Mouse (Mus musculus) embryonic stem cell, embryonic (primary cell): ENCODE results near the gene Prkaa2.

ENCODE experiments used
- CTCF ChIA-PET, 4 experiments: fragments of 300-600 bp in 2 of 4; fragments of 350-600 bp in 2 of 4; sonication (Branson Sonifier 250); formaldehyde crosslinking; loops; one replicate each; lab custom pipeline; 2022; ENCODE audit warnings: inconsistent platforms in 2 of 4; lab: Charles Lee
- POLR2A ChIA-PET, 4 experiments: fragments of 300-600 bp in 2 of 4; fragments of 350-600 bp in 2 of 4; sonication (Branson Sonifier 250); formaldehyde crosslinking; loops; one replicate each; lab custom pipeline; 2022; ENCODE audit warnings: antibody characterized with exemption in 4 of 4, inconsistent platforms in 1 of 4; lab: Charles Lee

The Prkaa2 gene

DNA sequence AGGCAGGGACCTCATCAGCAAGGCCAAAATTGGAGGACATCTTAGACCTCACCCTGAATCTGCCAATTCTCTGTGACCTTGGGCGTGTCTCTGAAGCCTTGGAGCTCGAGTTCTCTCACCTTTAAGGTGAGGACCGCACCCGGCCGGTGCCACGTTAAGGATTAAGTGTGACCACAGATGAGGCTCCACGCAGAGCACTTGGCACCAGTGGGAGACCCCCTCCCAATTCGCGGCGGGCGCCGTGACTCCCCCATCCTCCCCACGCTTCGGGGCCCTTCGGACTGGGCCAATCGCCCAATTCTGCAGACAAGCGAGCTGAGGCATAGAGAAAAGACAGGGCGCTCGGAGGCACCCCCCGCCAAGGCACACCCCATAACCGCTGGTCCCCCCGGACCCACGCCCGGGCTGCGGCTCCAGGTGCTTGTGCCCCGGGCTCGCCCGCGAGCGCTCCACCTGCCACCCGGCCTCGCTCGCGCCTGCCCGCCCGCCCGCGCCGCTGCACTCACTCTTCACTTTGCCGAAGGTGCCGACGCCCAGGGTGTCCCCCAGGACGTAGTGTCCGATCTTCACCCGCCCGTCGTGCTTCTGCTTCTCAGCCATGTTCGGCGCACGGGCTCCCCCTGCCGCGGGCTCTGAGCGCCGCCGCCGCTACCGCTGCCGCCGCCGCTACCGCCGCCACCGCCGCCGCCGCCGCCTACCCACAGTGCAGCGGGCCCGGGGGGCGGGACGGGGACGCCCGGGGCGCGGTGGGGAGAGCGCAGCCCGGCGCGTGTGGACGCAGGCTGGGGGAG is at the start of gene Prkaa2:
Prkaa2 (minus strand) TSS at position 692 of the 791 bp plus-strand sequence.
- ChIA-PET POLR2A (interaction anchor here in 1 of 4 experiments (1.0 kb wide), 1 partner anchor 167 kb away, joined by 5 read pairs; no protein-coding TSS in a partner anchor), CTCF (interaction anchor here in 1 of 4 experiments (1.2 to 1.5 kb wide), 2 partner anchors 12 to 38 kb away, joined by 3 to 5 read pairs; no protein-coding TSS in a partner anchor)

DNA sequence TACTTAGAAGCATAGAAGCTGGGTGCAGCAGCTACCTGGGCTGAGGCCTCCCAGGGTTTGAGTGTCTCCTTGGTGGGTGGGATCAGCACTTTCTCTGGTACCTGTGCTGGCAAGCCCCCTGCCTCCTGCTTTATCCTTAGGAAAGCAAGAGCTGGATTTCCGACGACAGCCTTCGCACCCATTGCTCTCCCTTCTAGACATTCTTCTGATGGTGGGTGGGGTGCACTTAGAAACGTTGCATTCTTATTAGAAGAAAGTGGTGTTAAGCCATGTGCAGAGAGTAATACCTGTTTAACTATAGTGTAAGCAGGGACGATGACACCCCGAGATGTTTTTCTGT is 49.8 kb upstream of the Prkaa2 start:
- ChIA-PET POLR2A (interaction anchor here in 3 of 4 experiments (0.7 to 7.6 kb wide), 16 partner anchors 10 to 131 kb away, joined by 3 to 106 read pairs (median 17); no protein-coding TSS in a partner anchor), CTCF (interaction anchor here in 1 of 4 experiments (1.1 kb wide), 1 partner anchor 82 kb away, joined by 4 read pairs; no protein-coding TSS in a partner anchor)

GRCm38 (mm10) chr4:105158651-105159530 is 49.2 kb upstream of the Prkaa2 start:
- ChIA-PET POLR2A (interaction anchor here (0.6 to 7.6 kb wide), 64 partner anchors 8 to 1052 kb away, joined by 3 to 106 read pairs (median 8); no protein-coding TSS in a partner anchor), CTCF (interaction anchor here (0.6 to 2.3 kb wide), 10 partner anchors 12 to 1541 kb away, joined by 3 to 10 read pairs (median 5); no protein-coding TSS in a partner anchor)

DNA sequence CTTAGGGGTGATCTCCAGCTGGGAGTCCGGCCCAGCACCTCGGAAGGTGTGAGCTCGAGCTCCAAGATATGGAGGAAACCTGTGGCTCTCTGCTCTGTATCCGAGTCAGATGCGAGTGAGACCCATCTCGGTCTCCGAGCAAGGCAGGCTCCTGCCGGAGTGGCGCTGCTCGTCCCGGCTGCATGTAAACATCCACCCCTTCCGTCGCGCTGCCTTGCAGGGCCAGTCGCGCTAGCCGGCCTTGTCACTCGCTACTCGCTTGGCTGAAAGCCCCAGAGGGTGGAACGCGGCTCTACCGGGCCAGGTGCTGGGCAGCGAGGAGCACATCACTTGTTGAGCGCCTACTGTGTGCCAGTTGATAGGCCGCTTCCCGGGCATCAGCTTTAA is 48.5 kb upstream of the Prkaa2 start:
- CTCF ChIA-PET, result interaction anchor here (0.6 to 2.3 kb wide), 14 partner anchors 13 to 1542 kb away, joined by 3 to 10 read pairs (median 4); no protein-coding TSS in a partner anchor
- POLR2A ChIA-PET, result interaction anchor here (0.6 to 7.6 kb wide), 81 partner anchors 9 to 1053 kb away, joined by 3 to 106 read pairs (median 6); no protein-coding TSS in a partner anchor

- CTCF ChIA-PET, result interaction anchor here (0.5 to 2.3 kb wide), 25 partner anchors 8 to 1293 kb away, joined by 3 to 15 read pairs (median 4); no protein-coding TSS in a partner anchor
- POLR2A ChIA-PET, result interaction anchor here (0.5 to 7.6 kb wide), 92 partner anchors 8 to 755 kb away, joined by 3 to 106 read pairs (median 6); no protein-coding TSS in a partner anchor
These were observed 47.8 kb upstream of the Prkaa2 start, which contains the start of gene Plpp3 for GRCm38 (mm10) chr4:105157276-105158168. Gene Plpp3, plus strand, starts transcription at chr4:105157347.

DNA sequence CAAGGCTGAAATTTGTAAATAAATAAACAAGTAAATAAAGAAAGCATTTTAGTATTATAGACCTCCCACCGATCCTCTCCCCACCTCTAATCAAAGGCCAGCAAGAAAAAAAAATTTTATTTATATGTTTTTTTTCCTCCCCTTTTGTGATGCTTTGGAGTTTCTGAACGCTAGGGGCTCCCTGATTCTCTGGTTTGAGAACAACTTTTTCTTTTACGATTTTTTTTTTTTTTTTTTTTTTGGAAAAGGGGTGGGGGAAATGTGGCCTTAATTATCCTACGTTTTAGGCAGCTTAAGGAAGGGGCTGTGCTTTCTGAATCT is 47.2 kb upstream of the Prkaa2 start:
- ChIA-PET CTCF (interaction anchor here (0.5 to 2.3 kb wide), 18 partner anchors 9 to 751 kb away, joined by 3 to 15 read pairs (median 4); no protein-coding TSS in a partner anchor), POLR2A (interaction anchor here (0.5 to 7.6 kb wide), 71 partner anchors 9 to 755 kb away, joined by 3 to 106 read pairs (median 7); no protein-coding TSS in a partner anchor)

GRCm38 (mm10) chr4:105156281-105156680 is 46.6 kb upstream of the Prkaa2 start:
- POLR2A ChIA-PET, result interaction anchor here (0.6 to 7.6 kb wide), 39 partner anchors 9 to 1046 kb away, joined by 3 to 106 read pairs (median 18); no protein-coding TSS in a partner anchor
- CTCF ChIA-PET, result interaction anchor here in 2 of 4 experiments (0.6 to 1.9 kb wide), 4 partner anchors 9 to 978 kb away, joined by 4 to 7 read pairs (median 5); no protein-coding TSS in a partner anchor

DNA sequence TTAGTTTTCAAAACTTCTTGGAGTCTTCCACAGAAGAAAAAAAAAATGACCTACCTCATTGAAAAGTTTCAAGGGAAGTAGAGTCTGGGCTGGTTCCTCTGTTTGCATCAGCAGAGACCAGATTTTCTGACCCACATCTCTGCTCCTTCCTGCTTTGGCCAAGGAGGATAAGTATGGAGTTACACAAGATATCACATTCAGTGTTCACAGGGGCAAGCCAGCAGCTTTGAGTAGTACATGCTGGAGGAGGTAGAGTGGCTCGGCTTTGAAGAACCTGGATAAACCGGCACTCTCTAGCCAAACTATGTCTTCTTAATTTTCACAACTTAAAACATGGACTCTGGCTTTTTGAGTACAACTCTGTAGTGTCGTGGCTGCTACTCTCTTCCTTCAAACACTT is 43.5 kb upstream of the Prkaa2 start:
- ChIA-PET CTCF (interaction anchor here in 3 of 4 experiments (0.5 to 1.6 kb wide), 5 partner anchors 148 to 788 kb away, joined by 3 to 9 read pairs (median 4); no protein-coding TSS in a partner anchor), POLR2A (interaction anchor here in 3 of 4 experiments (0.6 to 3.0 kb wide), 11 partner anchors 10 to 164 kb away, joined by 3 to 10 read pairs (median 4); no protein-coding TSS in a partner anchor)

DNA sequence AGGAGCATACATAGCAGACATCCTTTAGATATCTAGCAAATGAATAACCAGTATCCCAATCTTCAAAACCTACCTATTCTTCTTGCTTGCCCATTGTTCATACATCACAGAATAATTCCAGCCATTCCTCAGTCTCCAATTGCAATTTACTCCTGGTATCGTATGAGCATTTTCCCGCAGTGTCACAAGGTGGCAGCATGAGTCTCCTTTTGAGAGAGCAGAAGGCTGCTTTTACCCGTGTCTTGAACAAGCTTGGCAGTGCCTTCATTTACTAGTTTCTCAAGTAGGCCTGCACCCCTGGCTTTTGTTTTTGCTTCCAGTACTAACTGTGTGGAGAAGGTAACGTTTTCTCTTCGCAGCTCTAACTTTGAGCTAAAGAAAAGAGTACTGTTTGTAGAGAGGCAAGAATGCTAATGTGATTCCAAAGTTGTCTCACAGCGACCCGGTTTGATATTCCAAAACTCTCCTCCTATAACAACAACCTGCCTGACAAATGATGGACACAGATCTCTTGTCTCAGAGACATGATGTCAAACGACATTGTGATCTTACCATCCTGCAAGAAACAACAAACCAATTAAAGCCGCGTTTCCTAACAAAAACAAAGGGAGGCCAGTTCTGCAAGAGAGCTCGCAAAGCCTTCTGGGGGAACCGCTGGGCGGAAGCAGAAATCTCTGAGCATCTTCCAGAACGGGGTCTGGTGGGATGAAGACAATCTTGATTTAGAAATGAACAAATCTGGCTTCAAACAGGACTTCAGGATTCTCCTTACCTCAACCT is 42.4 kb upstream of the Prkaa2 start:
- ChIA-PET POLR2A (interaction anchor here (1.0 to 3.0 kb wide), 15 partner anchors 11 to 202 kb away, joined by 3 to 10 read pairs (median 3); no protein-coding TSS in a partner anchor), CTCF (interaction anchor here (0.5 to 1.7 kb wide), 32 partner anchors 10 to 1175 kb away, joined by 3 to 16 read pairs (median 3); no protein-coding TSS in a partner anchor)

GRCm38 (mm10) chr4:105149492-105149891 is 39.8 kb upstream of the Prkaa2 start:
- ChIA-PET POLR2A (no interaction called here), CTCF (interaction anchor here in 2 of 4 experiments (0.6 to 1.0 kb wide), 2 partner anchors 79 kb away, joined by 3 to 6 read pairs; no protein-coding TSS in a partner anchor)

DNA sequence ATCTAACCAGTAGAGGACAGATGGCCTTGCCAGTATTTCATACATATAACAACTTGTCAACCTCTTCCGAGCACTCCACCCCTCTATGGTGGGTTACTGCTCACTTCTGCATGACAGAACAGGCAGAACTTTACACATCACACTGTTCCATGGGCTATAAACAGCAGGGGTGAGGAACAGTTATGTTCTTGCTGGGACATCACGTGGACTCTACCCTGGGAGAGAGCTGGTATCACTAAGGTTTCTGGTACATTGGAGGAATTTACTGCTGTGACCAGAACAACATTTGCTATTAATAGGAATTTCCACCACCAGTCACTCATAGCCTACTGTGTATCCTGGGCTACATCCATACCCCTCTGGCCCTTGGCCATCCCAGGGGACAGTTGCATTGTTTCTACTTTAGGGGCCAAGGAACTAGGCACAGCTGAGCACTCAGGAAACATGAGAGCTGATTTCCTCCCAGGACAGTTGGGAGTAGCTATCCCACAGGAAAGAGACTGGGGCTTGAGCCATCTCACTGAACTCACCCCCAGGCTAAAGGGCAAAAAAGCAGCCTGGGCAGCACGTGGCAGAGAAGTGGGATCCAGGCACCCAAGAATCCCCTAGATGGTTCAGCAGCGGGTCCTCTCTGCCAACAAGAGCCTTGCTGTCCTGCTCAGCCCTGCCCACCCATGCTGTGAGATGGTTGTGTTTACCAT is 23.8 kb upstream of the Prkaa2 start:
- POLR2A ChIA-PET, result interaction anchor here in 2 of 4 experiments (0.7 kb wide), 2 partner anchors 144 to 1759 kb away, joined by 3 read pairs; no protein-coding TSS in a partner anchor
- CTCF ChIA-PET, result no interaction called here

DNA sequence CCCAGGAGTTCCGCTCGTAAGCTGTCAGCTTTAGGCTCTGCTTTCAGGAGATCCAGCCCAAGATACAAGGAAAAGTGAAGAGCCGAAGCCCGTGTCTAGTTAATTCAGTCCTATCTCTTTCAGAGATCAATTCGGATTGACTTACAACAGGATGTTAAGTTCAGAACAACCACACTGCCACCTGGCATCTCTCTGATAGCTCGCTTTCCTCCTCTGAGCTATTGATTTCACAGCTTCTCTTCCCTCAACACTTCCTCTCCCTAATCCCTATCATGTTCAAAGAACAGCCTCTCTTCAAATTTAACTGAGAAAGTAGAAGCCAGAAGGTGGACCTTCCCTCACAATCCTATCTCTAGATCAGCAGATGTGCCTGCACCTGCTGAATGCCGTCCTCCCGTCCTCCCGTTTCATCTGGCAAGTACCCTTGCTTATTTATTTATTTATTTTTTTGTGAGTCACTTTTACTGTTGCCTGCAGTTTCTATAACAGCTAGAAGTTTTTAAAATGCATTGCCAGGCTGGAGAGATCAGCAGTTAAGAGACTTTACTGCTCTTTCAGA is 22.1 kb upstream of the Prkaa2 start:
- POLR2A ChIA-PET, result no interaction called here
- CTCF ChIA-PET, result interaction anchor here in 2 of 4 experiments (1.3 to 1.6 kb wide), 2 partner anchors 9 to 61 kb away, joined by 3 to 4 read pairs; no protein-coding TSS in a partner anchor

DNA sequence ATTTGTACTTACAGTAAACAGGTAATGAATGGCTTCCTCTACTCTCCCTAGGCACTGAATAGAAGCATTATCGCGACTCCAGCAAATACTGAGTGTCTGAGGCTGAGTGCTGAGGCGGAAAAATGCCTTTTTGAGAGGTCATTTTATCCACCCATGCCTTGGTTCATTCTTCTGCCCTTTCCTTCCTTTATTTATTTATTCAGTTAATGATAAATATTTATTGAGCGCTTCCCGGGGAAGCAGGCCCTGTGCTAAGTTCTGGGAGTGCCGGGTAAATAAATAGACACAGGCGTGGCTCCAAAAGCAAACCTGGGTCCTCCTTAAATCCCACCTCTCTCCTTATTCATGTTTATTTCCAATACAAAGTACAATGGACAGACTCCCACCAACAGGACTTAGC is 19.5 kb upstream of the Prkaa2 start:
- ChIA-PET CTCF (no interaction called here), POLR2A (no interaction called here)

- ChIA-PET CTCF (interaction anchor here in 3 of 4 experiments (0.6 to 2.7 kb wide), 15 partner anchors 9 to 384 kb away, joined by 3 to 15 read pairs (median 4); partner anchors contain the start of gene Fyb2 (in 2 of the 3)), POLR2A (interaction anchor here in 3 of 4 experiments (0.5 to 3.0 kb wide), 4 partner anchors 8 to 1540 kb away, joined by 3 to 10 read pairs (median 4); no protein-coding TSS in a partner anchor)
These were observed 12.7 kb upstream of the Prkaa2 start for GRCm38 (mm10) chr4:105122429-105122828.

GRCm38 (mm10) chr4:105121081-105121480 is 11.4 kb upstream of the Prkaa2 start:
- ChIA-PET CTCF (interaction anchor here in 3 of 4 experiments (0.5 to 2.7 kb wide), 7 partner anchors 9 to 1514 kb away, joined by 3 to 14 read pairs (median 4); no protein-coding TSS in a partner anchor), POLR2A (interaction anchor here in 2 of 4 experiments (0.6 to 3.0 kb wide), 2 partner anchors 9 to 20 kb away, joined by 3 to 10 read pairs; no protein-coding TSS in a partner anchor)
